Mouse (Mus musculus) bone marrow macrophage, adult 2 months (primary cell): Measurements from ENCODE around the gene Grb10. TPM values are rescaled to one million over a fixed set of nuclear protein-coding genes. Genes with fewer than 3 reads are reported as not detected.

Experiments used
- H3K27ac ChIP-seq: 2 replicates; pipeline ENCODE4 v1.5.1; 2012; ENCODE audit warnings: low read depth, low read length; ENCODE audit not compliant: insufficient read depth
- H3K4me1 ChIP-seq: 2 replicates; pipeline ENCODE4 v1.6.1; 2012; ENCODE audit warnings: low read length; ENCODE audit not compliant: control insufficient read depth, insufficient read depth
- H3K4me3 ChIP-seq: 2 replicates; pipeline ENCODE4 v1.5.1; 2012; ENCODE audit warnings: mild to moderate bottlenecking, low read length, moderate library complexity; ENCODE audit not compliant: insufficient read depth
- CTCF ChIP-seq: IDR thresholded peaks from 2 replicates; pipeline ENCODE4 v1.5.1; 2012; ENCODE audit warnings: low read depth, mild to moderate bottlenecking, low read length, moderate library complexity
- POLR2A ChIP-seq: IDR thresholded peaks from 2 replicates; pipeline ENCODE4 v1.6.1; 2012; ENCODE audit warnings: mild to moderate bottlenecking, low read depth, low read length, borderline replicate concordance
- polyA plus RNA-seq: library from polyadenylated mRNA; stranded (reverse); fragments of >200 nt; gene quantifications from 2 replicates; pipeline ENCODE4 v1.2.4, GENCODE M21; 2012; ENCODE audit not compliant: missing spikeins, insufficient read depth, insufficient read length

Grb10 gene
- polyA plus RNA-seq, 1 experiment, result 0.74 TPM

DNA sequence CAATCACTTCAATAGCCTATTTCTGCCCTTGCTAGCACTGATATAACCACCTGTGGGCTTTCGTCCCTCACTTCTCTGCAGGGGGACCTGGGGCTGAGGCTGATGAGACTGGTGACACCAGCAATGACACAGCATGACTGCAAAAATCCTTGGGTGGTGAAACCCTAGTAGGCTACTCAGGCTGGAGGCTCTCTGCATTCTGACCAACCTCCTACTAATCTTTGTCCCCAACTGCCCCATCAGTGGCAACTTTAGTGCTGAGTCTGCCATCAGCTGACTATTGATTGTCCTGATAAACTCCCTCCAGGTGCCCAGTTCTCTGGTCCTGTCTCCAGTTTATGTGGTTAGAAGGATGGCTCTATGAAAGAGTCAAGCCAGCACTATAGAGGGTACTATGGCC is 85.9 kb downstream of the Grb10 start:
- Histone ChIP-seq H3K27ac (no peak overlapping the region), H3K4me3 (no peak overlapping the region), H3K4me1 (no peaks in the 10 kb centered on the region)
- no peak for TF ChIP-seq POLR2A
- no peak for TF ChIP-seq CTCF

DNA sequence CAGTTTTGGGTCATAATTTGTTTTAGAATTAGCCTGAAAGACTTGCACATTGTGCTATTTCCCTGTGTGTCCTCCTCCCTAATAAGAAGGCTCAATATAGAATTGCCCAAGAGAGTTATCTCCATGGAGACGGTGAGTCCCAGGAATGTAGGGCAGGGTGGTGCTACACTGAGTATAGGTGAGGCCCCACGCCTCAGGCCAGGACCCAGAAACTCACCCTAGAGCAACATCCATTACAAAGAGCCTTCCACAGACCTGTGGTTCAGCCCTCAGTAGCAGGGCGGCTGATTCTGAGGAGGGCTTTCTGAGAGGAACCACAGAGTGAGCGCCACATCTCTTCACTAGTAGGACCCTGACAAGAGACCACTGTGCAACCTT is 89.5 kb downstream of the Grb10 start:
- Histone ChIP-seq H3K4me3 (no peak overlapping the region), H3K4me1 (no peaks in the 10 kb centered on the region), H3K27ac (no peak overlapping the region)
- TF ChIP-seq CTCF, result no peak
- no peak for TF ChIP-seq POLR2A

DNA sequence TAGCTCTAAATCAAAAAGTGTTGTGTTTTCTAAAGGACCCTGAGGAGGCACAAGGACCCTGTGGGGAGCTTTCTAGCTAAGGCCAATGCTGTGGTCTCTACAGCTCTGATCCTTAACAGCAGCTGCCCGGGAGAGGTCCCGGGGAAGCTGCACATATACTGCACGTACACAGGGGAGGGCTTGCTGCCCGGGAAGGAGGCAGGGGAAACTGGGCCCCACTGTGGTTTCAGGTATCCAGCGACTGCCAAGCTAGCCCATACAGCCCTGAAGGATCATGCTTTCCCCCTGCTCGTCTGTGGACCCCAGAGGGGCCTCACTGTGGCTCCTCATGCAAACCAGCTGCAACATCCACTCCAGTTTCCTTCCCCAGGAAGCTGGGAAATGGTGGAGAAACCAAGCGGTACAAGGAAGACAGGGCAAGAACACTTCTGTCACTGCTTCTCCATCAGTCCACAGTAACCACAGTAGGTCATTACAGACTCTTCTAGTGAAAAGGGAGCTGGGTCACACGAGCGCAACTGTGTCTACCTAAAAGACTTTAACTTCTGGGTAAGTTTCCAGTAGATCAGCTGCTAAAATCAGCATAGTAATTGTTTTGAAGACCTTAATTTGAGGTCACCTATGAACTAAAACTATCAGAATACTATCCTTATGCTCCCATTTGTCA is 90.0 kb downstream of the Grb10 start:
- Histone ChIP-seq H3K27ac (no peak overlapping the region), H3K4me1 (no peaks in the 10 kb centered on the region), H3K4me3 (no peak overlapping the region)
- no peak for TF ChIP-seq CTCF
- no peak for TF ChIP-seq POLR2A

DNA sequence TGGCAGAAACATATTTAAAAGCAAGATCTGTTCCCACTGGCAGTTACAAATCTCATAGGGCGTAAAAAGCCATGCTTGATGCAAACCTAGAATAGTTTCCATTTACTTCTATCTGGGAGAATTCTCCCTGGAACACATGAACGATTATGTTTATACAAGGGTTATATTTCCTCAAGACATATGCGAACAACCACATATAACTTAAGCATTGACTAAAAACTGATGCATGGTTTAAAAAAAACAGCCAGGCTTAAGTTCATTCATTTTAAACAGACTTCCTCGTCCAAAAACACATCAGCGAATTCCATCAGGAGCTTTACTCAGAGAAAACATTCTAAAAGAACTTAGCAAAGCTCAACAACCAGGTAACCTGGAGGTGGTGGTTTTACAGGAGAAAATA is 90.6 kb downstream of the Grb10 start:
- Histone ChIP-seq H3K4me3 (no peak overlapping the region), H3K4me1 (no peaks in the 10 kb centered on the region), H3K27ac (no peak overlapping the region)
- TF ChIP-seq POLR2A, result no peak
- no peak for TF ChIP-seq CTCF

DNA sequence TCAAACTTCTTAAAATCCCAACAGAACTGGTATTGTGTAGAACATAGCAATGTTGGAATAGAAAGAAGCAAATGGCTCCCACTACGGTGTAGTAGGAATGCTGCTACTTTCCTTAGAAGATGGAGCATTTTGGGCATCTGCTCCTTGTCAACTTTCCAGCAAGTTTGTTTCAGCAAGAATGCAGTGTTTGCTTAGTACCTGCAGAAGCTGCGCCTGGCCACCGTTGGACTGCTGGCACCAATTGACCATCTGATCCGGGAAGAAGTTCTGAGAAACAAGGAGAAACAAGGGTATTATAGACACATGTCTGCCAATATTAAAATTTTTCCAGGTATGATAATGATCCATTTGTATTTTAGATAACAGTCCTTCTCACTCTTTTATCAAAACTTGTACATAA is 92.7 kb downstream of the Grb10 start:
- peaks cover 7% of the 10 kb centered on the region for H3K4me1 ChIP-seq

DNA sequence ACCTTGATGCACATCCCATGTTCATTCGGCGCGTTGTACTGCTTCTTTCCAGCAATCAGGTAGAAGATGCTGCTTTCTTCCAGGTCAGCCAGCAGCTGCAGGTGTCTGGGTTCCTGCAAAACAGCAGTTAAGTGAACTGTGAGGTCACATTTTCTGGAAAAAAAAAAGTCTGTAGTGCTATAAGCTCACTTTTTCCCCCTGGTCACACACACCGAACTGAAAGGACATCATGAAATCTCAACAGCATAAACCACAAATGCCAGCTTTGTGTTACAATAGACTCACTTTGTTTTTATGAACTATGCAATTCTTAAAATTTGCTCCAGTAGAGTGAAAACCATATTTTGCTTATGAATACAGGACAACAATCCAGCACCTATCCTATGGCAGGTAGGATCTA is 93.7 kb downstream of the Grb10 start:
- TF ChIP-seq CTCF (no peak), POLR2A (no peak)
- peaks cover 11% of the 10 kb centered on the region for H3K4me1 ChIP-seq
- H3K4me3 ChIP-seq, result no peak overlapping the region
- no peak overlapping the region for H3K27ac ChIP-seq

More for the DNA sequence above, 92.7 kb downstream of the Grb10 start:
- Histone ChIP-seq H3K27ac (no peak overlapping the region), H3K4me3 (no peak overlapping the region)
- TF ChIP-seq CTCF (no peak), POLR2A (no peak)

DNA sequence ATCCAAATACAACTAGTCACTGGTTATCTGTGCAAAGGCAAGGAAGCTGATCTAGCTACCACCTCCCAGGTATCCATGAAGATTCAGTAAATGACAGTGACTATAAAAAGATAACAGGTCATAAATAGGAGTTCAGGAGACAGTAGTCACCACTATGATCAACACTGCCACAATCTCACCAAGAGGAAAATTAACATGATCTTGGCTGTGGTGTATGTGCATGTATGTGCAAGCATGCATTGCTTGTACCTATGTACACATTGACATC is 94.5 kb downstream of the Grb10 start:
- no peak for TF ChIP-seq CTCF
- TF ChIP-seq POLR2A, result no peak
- Histone ChIP-seq H3K27ac (no peak overlapping the region), H3K4me1 (peaks cover 15% of the 10 kb centered on the region), H3K4me3 (no peak overlapping the region)

DNA sequence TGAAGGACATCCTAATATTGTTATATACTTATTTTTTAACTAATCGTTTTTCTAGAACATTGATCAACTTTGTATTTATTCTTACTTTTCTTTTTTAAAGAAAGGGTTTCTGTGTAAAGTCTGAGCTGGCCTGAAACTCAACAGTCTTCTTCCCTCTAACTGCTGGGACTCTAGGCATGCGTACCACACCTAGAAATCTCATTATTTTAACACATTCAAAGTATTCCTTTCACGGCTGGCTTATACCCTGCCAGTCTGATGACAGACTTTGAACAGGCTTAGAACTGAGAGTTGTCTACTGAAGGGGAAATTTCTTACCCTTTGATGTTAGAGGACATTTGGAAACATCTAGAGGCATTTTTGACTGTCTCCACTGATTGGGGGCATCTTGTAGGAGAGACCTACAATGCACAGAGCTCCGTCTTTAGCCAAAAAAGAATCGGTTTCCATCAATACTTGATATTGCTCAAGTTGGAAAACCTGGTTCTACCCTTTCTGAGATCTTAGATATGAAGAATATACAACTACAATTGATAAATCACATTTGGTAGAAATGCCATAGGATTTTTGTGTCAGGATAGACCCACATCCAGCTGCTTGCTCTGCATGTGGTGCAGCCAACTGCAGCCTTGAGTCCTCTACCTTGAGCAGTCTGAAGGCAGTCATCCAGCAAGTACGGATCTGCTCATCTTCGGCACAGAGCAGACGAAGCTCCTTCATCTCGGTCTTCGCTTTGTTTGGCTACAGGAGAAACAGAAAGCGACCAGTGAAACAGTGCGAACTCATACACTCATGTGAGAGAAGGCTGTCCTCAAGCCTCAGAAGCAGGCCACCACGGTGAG is 95.0 kb downstream of the Grb10 start:
- Histone ChIP-seq H3K4me1 (peaks cover 21% of the 10 kb centered on the region), H3K4me3 (no peak overlapping the region), H3K27ac (no peak overlapping the region)
- TF ChIP-seq POLR2A, result no peak
- TF ChIP-seq CTCF, result no peak

DNA sequence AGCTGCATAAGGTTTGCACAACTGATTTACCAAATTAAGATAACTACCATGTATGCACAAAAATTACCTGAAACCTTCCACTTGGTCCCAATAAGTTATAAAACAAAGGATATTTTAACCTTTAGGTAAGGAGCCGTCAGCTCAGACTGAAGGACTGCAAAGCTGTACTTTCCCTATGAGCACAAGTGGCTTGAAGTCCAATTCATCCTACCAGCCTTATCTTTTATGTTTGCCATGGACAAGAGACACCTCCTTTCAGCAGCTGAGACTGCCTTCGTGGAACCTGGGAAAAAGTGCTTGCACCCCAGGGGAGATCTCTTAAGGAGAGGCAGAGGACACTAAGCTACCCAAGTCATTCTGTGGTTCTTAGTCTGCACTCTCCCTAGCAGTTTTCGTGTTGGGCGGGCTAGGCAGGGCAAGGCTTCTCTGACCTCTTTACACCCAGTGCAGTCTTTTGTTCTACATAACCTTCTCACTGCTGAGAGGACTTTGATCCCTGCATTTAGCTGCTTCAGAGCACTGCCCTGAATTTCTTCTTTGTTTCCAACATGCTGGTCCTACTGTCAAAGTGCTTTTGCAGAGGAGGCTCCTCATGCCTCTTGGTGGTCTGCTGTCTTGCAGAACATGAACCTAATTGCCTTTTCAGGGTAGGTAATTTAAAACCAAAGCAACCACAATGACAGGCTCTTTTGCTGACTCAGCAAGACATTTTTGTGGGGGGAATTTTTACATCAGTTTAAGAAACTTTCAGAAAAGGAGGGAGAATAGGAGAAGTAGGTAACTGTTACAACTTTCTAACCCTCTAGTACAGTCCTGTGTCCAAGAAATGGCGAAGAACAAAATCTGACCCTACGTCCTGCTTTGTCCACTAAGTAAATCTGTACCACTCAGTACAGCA is 95.9 kb downstream of the Grb10 start:
- TF ChIP-seq POLR2A (no peak), CTCF (no peak)
- no peak overlapping the region for H3K4me3 ChIP-seq
- H3K27ac ChIP-seq, result no peak overlapping the region
- H3K4me1 ChIP-seq, result peaks cover 22% of the 10 kb centered on the region
